Mouse (Mus musculus) liver, postnatal 0 days (tissue): ENCODE data around the gene Fto. TPM values are rescaled to one million over a fixed set of nuclear protein-coding genes. Genes with fewer than 3 reads are reported as not detected.

Source experiments
- ATAC-seq: fragments of 200-750 bp; cut with Nextera tagmentation; 2 replicates; pipeline ENCODE4 v1.8.0; 2017; ENCODE audit warnings: mild to moderate bottlenecking, moderate library complexity
- DNase-seq: peaks from one replicate; pipeline ENCODE4 v3.0.0-alpha.2; 2016
- H3K27ac ChIP-seq: fragments of 300-500 bp; sonication (generic); 2 replicates; pipeline ENCODE4 v1.5.1; 2014; ENCODE audit warnings: antibody characterized with exemption, moderate library complexity, mild to moderate bottlenecking, low read depth
- H3K27me3 ChIP-seq: fragments of 300-500 bp; sonication (generic); 2 replicates; pipeline ENCODE4 v1.6.1; 2014; ENCODE audit warnings: low read length, control low read depth, mixed read lengths; ENCODE audit not compliant: insufficient read depth
- H3K36me3 ChIP-seq: fragments of 300-500 bp; sonication (generic); replicated peaks from 2 replicates; pipeline ENCODE4 v1.6.1; 2014; ENCODE audit warnings: mild to moderate bottlenecking, control low read depth, low read length, moderate library complexity, mixed read lengths; ENCODE audit not compliant: insufficient read depth
- H3K4me1 ChIP-seq: fragments of 300-500 bp; sonication (generic); 2 replicates; pipeline ENCODE4 v1.6.1; 2014; ENCODE audit warnings: antibody characterized with exemption, mild to moderate bottlenecking, control low read depth; ENCODE audit not compliant: insufficient read depth
- H3K4me2 ChIP-seq: fragments of 300-500 bp; sonication (generic); 2 replicates; pipeline ENCODE4 v1.6.1; 2014; ENCODE audit warnings: low read depth, mild to moderate bottlenecking, low read length, moderate library complexity, mixed read lengths
- H3K4me3 ChIP-seq: fragments of 300-500 bp; sonication (generic); 2 replicates; pipeline ENCODE4 v1.5.1; 2014; ENCODE audit warnings: low read depth, low read length
- H3K9ac ChIP-seq: fragments of 300-500 bp; sonication (generic); replicated peaks from 2 replicates; pipeline ENCODE4 v1.6.1; 2014; ENCODE audit warnings: mild to moderate bottlenecking, moderate library complexity
- H3K9me3 ChIP-seq: fragments of 300-500 bp; sonication (generic); 2 replicates; pipeline ENCODE4 v1.6.1; 2016; ENCODE audit warnings: mild to moderate bottlenecking, control low read depth, low read length, mixed read lengths
- CTCF ChIP-seq: sonication (generic); IDR thresholded peaks from 2 replicates; pipeline ENCODE4 v1.5.1; 2016; ENCODE audit warnings: antibody characterized with exemption, low read depth
- EP300 ChIP-seq: IDR thresholded peaks from 2 replicates; pipeline ENCODE4 v1.6.1; 2016; ENCODE audit warnings: antibody characterized with exemption, low read depth, mild to moderate bottlenecking
- WGBS: fragments of 180-500 bp; shearing (Covaris S2); extraction: QIAGEN DNeasy Blood & Tissue Kit; methylation state at CpG from one replicate; pipeline ENCODE4 v1.1.7; 2014; ENCODE audit not compliant: insufficient replicate concordance; 5-methylcytosine and 5-hydroxymethylcytosine counted together
- polyA plus RNA-seq: library from polyadenylated mRNA; unstranded; fragments of >200 nt; fragmentation: Nextera tagmentation; extraction: Ambion mirVana; gene quantifications from 2 replicates; pipeline ENCODE4 v1.2.1, GENCODE M21; 2015

The Fto gene
- polyA plus RNA-seq, 1 experiment from 2014 or later = 10.8 TPM

DNA sequence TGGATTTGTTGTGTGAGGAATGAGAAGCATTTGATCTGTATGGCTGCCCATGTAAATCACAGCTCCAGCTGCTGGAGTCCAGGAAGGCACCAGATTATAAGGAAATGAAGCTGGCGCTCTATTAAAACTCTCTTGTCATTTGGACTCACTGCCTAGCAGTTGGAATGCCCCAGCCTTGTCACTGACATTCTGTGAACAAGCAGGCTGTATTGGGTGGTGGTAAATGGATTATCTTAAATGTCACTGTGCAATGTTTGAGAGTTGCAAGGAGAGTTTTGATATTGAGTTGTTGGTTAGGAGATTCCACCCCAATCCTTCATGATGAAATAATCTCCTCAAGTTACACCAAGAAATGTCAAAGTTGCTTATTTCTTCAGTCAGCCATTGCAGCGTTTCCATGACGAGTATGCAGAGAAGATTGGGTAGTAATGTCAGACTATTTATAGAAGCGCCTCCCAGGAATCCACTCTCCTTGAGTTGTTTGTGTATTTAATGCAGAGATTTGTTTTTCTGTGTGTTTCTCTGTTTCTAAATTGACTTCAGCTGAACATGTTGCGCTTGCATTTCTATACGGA is 246.8 kb downstream of the Fto start:
- ATAC-seq (no peak), DNase-seq (no peak)
- TF ChIP-seq EP300 (no peak), CTCF (no peak)
- Histone ChIP-seq H3K4me2 (no peak overlapping the region), H3K4me1 (no peaks in the 10 kb centered on the region), H3K36me3 (no peaks in the 10 kb centered on the region), H3K4me3 (no peak overlapping the region), H3K27ac (no peak overlapping the region), H3K9me3 (no peaks in the 10 kb centered on the region), H3K27me3 (no peaks in the 10 kb centered on the region), H3K9ac (no peak overlapping the region)
- 84% methylated on average over 6 of the region's 6 CpGs for WGBS

DNA sequence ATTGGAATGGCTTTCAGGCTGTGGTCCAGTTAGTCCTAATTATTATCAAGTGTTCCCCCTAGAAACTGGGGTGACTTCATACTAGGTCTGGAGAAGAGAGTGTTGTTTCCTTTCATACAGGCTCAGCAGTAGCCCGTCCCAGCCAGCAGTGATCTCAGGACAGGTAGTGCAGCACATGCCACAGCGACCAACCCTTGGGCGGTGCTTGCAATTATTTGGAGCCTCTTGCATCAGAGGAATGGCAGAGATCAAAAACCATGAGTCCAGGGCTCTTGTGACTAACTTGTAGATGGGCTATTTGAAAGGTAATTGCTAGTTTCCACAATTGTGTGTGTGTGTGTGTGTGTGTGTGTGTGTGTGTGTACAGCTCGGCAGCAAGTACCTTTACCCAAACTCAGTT is 247.9 kb downstream of the Fto start:
- Histone ChIP-seq H3K4me1 (no peaks in the 10 kb centered on the region), H3K9me3 (no peaks in the 10 kb centered on the region), H3K27me3 (no peaks in the 10 kb centered on the region), H3K9ac (no peak overlapping the region), H3K4me2 (no peak overlapping the region), H3K36me3 (no peaks in the 10 kb centered on the region), H3K27ac (no peak overlapping the region), H3K4me3 (no peak overlapping the region)
- 77% methylated on average over 4 of the region's 4 CpGs for WGBS
- DNase-seq (peak; percentile 23), ATAC-seq (peak; percentile 58)
- TF ChIP-seq CTCF (no peak), EP300 (no peak)

DNA sequence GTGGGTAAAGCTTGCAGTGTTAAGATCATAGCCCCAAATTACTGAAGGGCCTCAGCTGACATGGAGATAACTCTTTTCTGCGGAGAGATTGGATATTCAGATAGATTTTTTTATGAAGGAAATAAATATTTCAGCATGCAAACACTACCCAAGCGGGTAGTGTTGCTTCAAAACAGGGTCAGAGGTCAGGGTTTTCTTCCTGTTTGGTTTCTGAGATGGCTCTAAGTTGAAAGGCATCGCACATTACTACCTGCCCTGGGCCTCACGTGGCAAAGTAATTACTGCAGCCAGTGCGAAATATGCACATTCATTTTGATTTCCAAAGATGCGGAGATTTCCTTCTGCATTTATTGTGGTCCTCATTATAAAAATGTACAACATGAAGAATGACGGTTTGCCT is 249.3 kb downstream of the Fto start:
- no peak for TF ChIP-seq CTCF
- TF ChIP-seq EP300 = no peak
- ATAC-seq (no peak), DNase-seq (no peak)
- H3K27me3 ChIP-seq = no peaks in the 10 kb centered on the region
- H3K9me3 ChIP-seq = no peaks in the 10 kb centered on the region
- H3K27ac ChIP-seq = peak overlapping the region; percentile 17; the same call in 1 of the 2 replicates
- H3K4me2 ChIP-seq = no peak overlapping the region
- H3K36me3 ChIP-seq = no peaks in the 10 kb centered on the region
- no peak overlapping the region for H3K4me3 ChIP-seq
- WGBS = 59% methylated on average over 7 of the region's 7 CpGs
- H3K9ac ChIP-seq = no peak overlapping the region
- H3K4me1 ChIP-seq = no peaks in the 10 kb centered on the region

DNA sequence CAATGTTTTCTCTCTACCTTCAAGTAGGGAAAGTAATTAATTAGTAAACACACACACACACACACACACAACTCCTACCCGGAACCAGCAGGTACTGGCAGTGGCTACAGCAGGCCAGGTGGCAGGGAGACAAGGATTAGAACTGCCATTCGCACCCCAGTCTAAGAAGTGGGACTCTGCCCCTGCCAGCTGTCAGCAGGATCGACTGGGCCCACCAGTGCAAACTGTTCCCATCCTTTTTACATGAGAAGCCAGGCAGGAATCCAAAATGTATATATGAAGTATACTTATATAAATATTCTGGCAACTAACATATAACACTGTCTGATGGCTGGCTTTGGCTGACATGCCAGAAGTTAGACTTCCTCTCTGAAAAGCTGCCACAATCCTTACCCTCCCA is 250.0 kb downstream of the Fto start:
- Histone ChIP-seq H3K36me3 (no peaks in the 10 kb centered on the region), H3K4me2 (no peak overlapping the region), H3K9ac (no peak overlapping the region), H3K27ac (no peak overlapping the region), H3K4me3 (no peak overlapping the region), H3K27me3 (no peaks in the 10 kb centered on the region), H3K4me1 (no peaks in the 10 kb centered on the region), H3K9me3 (no peaks in the 10 kb centered on the region)
- ATAC-seq = no peak
- 69% methylated on average over 3 of the region's 3 CpGs for WGBS
- TF ChIP-seq CTCF (no peak), EP300 (no peak)
- DNase-seq = no peak

DNA sequence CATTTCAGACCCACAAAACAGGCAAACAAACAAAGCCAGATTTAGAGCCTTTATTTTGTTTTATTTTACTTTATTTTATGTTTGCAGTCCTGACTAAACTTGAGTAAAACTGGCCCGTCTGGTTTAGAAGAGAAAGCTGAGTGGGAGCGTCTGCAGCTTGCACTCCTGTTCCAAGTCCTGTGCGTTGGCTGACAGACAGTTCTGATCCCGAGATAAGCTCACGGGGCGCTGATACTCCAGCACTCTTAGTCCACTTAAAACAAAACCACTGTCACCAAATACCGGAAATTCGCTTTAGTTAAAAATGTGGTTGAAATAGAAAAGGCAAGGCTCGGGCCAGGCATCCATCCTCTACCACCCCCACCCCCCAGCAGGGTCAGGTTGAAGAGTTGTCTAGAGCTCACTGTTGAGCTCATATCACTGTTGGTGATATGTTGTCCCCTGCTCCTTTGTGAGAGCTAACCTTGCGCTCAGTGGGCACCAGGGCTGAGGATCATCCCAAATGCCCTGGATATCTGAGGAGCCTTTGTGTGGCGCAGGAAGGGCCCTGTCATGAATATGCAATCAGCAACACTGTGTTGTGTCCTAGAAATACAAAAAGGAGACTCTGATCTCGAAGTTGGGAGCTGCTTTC is 252.7 kb downstream of the Fto start:
- H3K4me1 ChIP-seq = no peaks in the 10 kb centered on the region
- H3K4me2 ChIP-seq = no peak overlapping the region
- DNase-seq (no peak), ATAC-seq (no peak)
- 37% methylated on average over 12 of the region's 12 CpGs for WGBS
- H3K9ac ChIP-seq = no peak overlapping the region; the same call in 1 of the 2 replicates
- H3K36me3 ChIP-seq = no peaks in the 10 kb centered on the region
- H3K9me3 ChIP-seq = no peaks in the 10 kb centered on the region
- H3K4me3 ChIP-seq = no peak overlapping the region
- TF ChIP-seq CTCF = no peak
- TF ChIP-seq EP300 = no peak
- no peak overlapping the region for H3K27ac ChIP-seq
- H3K27me3 ChIP-seq = no peaks in the 10 kb centered on the region

DNA sequence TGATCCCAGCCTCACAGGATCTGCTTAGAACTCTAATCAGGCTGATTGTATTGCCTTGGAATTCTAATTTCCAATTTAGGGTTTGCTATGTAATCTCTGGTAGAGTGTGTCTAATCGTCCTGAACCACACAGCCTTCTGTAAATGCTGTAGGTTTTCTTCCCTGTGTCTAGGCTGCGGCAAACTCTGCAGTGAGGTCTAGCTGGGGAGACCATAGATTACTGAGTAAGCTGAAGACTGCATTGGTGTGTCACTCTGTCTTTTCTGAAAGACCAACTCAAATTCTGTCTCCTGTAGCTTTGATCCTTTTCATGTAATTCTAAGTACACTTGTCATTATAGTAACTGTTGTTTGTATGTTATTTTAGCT is 253.2 kb downstream of the Fto start:
- DNase-seq (no peak), ATAC-seq (no peak)
- H3K36me3 ChIP-seq = no peaks in the 10 kb centered on the region
- no peaks in the 10 kb centered on the region for H3K27me3 ChIP-seq
- no peaks in the 10 kb centered on the region for H3K9me3 ChIP-seq
- H3K4me3 ChIP-seq = no peak overlapping the region
- no peak overlapping the region; the same call in 1 of the 2 replicates for H3K9ac ChIP-seq
- no peak overlapping the region for H3K4me2 ChIP-seq
- whole genome bisulfite sequencing = 72% methylated on average over 2 of the region's 2 CpGs
- no peak overlapping the region for H3K27ac ChIP-seq
- no peaks in the 10 kb centered on the region for H3K4me1 ChIP-seq
- TF ChIP-seq CTCF = no peak
- TF ChIP-seq EP300 = no peak

DNA sequence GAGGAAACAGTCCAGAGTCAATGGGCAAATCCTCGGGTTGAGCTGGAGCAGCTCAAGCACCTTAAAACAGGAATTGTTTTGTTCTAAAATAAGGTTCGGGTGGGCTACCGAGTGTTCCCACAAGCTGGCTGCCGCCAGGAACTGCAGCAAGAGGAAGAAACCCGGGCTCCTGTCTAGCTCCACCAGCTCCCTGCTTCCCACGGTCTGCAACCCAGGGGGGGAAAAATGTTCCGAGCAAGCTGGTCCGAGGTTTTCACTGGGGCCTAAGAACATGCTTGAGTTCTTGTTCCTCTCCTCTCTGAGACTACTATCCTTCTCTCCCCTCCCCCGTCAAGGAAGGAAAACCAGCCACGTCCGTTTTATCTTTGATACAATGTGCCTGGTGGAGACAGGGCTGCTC is 256.5 kb downstream of the Fto start:
- ATAC-seq = no peak
- no peak for DNase-seq
- no peak overlapping the region for H3K4me2 ChIP-seq
- H3K4me3 ChIP-seq = no peak overlapping the region
- WGBS = 41% methylated on average over 11 of the region's 11 CpGs
- H3K9me3 ChIP-seq = no peaks in the 10 kb centered on the region
- no peak overlapping the region for H3K9ac ChIP-seq
- no peaks in the 10 kb centered on the region for H3K27me3 ChIP-seq
- no peaks in the 10 kb centered on the region for H3K4me1 ChIP-seq
- no peak overlapping the region for H3K27ac ChIP-seq
- H3K36me3 ChIP-seq = no peaks in the 10 kb centered on the region
- TF ChIP-seq EP300 = no peak
- TF ChIP-seq CTCF = no peak
